In the genomic region with DNA sequence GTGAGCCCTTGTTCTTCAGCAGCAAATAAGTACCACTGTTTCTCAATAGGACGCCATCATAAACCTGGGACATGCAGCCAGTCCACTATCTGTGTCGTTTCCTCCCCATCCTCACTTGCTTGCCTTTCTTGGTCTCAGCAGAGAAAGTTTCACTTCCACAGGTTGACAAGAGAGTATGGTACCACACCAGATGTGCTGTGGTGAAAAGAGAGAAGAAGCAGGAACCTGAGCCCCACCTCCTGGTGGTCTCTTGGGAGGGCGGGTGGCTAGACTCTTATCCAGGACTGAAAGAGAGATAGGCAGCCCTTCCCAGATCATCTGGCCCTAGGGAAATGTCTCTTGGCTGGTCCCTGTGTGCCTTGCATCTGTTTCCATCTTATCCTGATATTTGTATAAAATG, we compare ENCODE assay signal across 16 mouse cellular contexts.
DNase-seq lines count a peak whose midpoint lies in the region; ATAC-seq lines count a peak whose summit lies in the region.
"Had no signal": no experiment of that assay in that cellular context is flagged by ENCODE, and none has a peak within 500 bp of the region (broad histone marks: within the 10 kb centered on the region; RNA-seq: fewer than 3 reads in every experiment).

No protein-coding gene starts in this region.

- DNase-seq in thymus, postnatal 0 days (ENCODE audit: low spot score) = peak; percentile 34
- DNase-seq in thymus, postnatal 10 days (ENCODE audit: low spot score in 2 of 2) = no peak
- peak; percentile 22 for DNase-seq in MN1 (ENCODE audit: low spot score)
- DNase-seq in adrenal gland, postnatal 4 days (ENCODE audit: low spot score in 2 of 2) = no peak
- DNase-seq in frontal cortex, postnatal 14 days (ENCODE audit: low spot score in 2 of 2) = no peak
- DNase-seq in layer of hippocampus, adult 9-11 months = no peak
- DNase-seq: adrenal gland, adult 2 months; adrenal gland, postnatal 25 days; cerebellum, adult 11 months; cerebellum, adult 8-10 months; cerebellum, postnatal 25 days; gastrocnemius, postnatal 10 days; heart, postnatal 36 days had no signal

- ATAC-seq in megakaryocyte progenitor cell, adult 5-6 weeks (replicated peaks; ENCODE audit: poor library complexity) = peak; percentile 46; the same call in 1 of the 2 replicates
- ATAC-seq: forebrain, embryonic 16.5 days; intestine, embryonic 16.5 days had no signal

Comparison
In these comparisons a context has a peak if more than half of its experiments do, and no peak if none do; other contexts are left out.
1. DNase-seq: peak in thymus, postnatal 0 days (single experiment) and MN1 (single experiment); none in thymus, postnatal 10 days (0 of 2), adrenal gland, postnatal 4 days (0 of 2), frontal cortex, postnatal 14 days (0 of 2) and layer of hippocampus, adult 9-11 months (single experiment).